Mouse (Mus musculus): ENCODE measurements around the gene Tomm6. TPM values are rescaled to one million over a fixed set of nuclear protein-coding genes. Genes with fewer than 3 reads are reported as not detected.

Gene Tomm6
- polyA plus RNA-seq, 1 experiment from 2014 or later = 486 TPM

DNA sequence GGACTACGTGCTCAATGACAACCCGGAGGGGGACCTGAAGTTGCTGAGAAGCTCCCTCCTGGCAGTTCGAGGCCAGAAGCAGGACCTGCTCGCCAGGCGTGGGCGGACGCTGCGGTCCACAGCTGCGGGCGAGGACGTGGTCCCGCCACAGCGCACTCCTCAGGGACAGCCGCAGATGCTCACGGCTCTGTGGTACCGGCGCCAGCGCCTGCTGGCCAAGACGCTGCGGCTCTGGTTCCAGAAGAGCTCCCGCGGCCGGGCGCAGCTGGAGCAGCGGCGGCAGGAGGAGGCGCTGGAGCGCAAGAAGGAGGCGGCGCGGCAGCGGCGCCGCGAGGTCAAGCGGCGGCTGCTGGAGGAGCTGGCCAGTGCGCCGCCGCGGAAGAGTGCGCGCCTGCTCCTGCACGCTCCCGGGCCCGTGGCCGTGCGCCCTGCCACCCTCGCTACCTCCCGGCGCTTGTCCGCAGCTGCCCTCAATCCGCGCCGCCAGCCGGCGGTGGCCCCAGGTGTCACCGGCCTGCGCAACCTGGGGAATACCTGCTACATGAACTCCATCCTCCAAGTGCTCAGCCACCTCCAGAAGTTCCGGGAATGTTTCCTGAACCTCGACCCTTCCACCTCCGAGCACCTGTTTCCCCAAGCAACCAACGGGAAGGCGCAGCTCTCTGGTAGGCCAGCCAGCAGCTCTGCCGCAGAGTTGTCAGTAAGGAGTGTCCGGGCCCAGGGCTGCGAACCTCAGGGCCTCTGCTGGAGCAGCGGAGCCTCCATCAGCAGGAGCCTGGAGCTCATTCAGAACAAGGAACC lies 15.7 kb downstream of the Tomm6 start:
- H3K27me3 ChIP-seq (replicated peaks; ENCODE audit: control insufficient read depth, insufficient read depth, low read length) = peaks cover 20% of the 10 kb centered on the region
- no peaks in the 10 kb centered on the region for H3K9me3 ChIP-seq (ENCODE audit: control insufficient read depth, low read length)
- DNase-seq (ENCODE audit: low spot score) = peak; percentile 63
- H3K4me1 ChIP-seq (replicated peaks; ENCODE audit: control insufficient read depth, insufficient read depth, low read length) = peaks cover 4% of the 10 kb centered on the region
- H3K9ac ChIP-seq (ENCODE audit: low read depth, low read length) = peak overlapping the region; percentile 35; the same call in 1 of the 2 replicates
- no peaks in the 10 kb centered on the region for H3K36me3 ChIP-seq (ENCODE audit: control insufficient read depth, insufficient read depth, low read length)
- peak; percentile 20; the same call in 1 of the 2 replicates for ATAC-seq (replicated peaks; ENCODE audit: low FRiP score)
- H3K27ac ChIP-seq (ENCODE audit: low read depth, low read length) = no peak overlapping the region
- H3K4me3 ChIP-seq (ENCODE audit: low read depth, low read length) = peak overlapping the region; percentile 48
- WGBS = 10% methylated on average over 62 of the region's 68 CpGs
- H3K4me2 ChIP-seq = peak overlapping the region; percentile 78

DNA sequence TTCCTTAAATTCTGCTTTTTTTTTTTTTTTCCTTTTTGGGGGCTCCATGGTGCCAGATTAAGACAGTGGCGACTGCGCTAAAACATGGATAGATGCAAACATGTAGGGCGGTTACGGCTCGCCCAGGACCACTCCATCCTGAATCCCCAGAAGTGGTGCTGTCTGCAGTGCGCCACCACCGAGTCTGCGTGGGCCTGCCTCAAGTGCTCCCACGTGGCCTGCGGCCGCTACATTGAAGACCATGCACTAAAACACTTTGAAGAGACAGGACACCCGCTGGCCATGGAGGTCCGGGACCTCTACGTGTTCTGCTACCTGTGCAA lies 16.2 kb downstream of the Tomm6 start:
- H3K36me3 ChIP-seq (ENCODE audit: control insufficient read depth, insufficient read depth, low read length) = no peaks in the 10 kb centered on the region
- peak overlapping the region; percentile 78 for H3K4me2 ChIP-seq
- H3K4me3 ChIP-seq (ENCODE audit: low read depth, low read length) = peak overlapping the region; percentile 48
- no peak overlapping the region; the same call in 1 of the 2 replicates for H3K9ac ChIP-seq (ENCODE audit: low read depth, low read length)
- peaks cover 20% of the 10 kb centered on the region for H3K27me3 ChIP-seq (replicated peaks; ENCODE audit: control insufficient read depth, insufficient read depth, low read length)
- H3K27ac ChIP-seq (ENCODE audit: low read depth, low read length) = no peak overlapping the region
- peaks cover 4% of the 10 kb centered on the region for H3K4me1 ChIP-seq (replicated peaks; ENCODE audit: control insufficient read depth, insufficient read depth, low read length)
- 24% methylated on average over 14 of the region's 14 CpGs for WGBS
- H3K9me3 ChIP-seq (ENCODE audit: control insufficient read depth, low read length) = no peaks in the 10 kb centered on the region
- DNase-seq (ENCODE audit: low spot score) (no peak), ATAC-seq (replicated peaks; ENCODE audit: low FRiP score) (0 out of 2 replicates have a peak, but pooled peaks have one; percentile 20)

DNA sequence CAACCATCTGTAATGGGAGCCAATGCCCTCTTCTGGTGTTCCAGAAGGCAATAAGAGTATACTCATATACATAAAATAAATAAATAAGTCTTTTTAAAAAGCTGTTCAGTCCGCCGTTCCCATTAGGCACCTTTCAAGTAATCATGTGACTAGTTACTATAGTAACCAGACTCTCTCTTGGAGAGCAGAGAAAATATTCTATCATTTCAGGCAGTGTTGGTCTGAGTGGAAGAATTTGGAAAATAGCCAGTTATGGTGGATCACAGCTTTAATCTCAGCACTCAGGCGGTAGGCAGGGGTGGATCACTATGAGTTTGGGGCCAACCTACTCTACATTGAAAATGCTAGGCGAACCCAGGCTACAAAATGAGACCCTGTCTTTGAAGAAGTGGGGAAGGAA lies 19.0 kb downstream of the Tomm6 start:
- WGBS = 86% methylated on average over 4 of the region's 4 CpGs
- no peaks in the 10 kb centered on the region for H3K9me3 ChIP-seq (ENCODE audit: control insufficient read depth, low read length)

DNA sequence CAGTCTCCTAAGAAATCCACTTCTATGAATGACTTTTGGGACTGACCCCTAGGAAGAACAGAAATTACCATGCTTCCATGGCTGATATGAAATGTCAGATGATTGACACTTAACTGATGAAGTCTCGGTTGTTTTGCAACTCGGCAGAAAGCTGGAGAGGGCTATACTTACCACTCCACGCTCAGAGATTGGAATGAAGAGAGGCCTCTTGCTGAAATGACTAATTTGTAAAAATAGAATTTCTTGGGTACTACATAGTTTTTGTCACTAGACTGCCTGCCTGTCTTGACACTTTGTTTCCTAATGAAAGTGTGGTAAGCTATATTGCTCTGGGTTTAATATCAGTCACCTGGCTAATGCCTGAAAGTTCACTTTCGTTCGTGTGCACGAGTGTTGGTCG lies 23.7 kb downstream of the Tomm6 start:
- Histone ChIP-seq H3K4me2 (no peak overlapping the region), H3K4me1 (replicated peaks; ENCODE audit: control insufficient read depth, insufficient read depth, low read length) (no peaks in the 10 kb centered on the region), H3K9ac (ENCODE audit: low read depth, low read length) (no peak overlapping the region), H3K27ac (ENCODE audit: low read depth, low read length) (no peak overlapping the region), H3K27me3 (replicated peaks; ENCODE audit: control insufficient read depth, insufficient read depth, low read length) (no peaks in the 10 kb centered on the region), H3K36me3 (ENCODE audit: control insufficient read depth, insufficient read depth, low read length) (no peaks in the 10 kb centered on the region), H3K4me3 (ENCODE audit: low read depth, low read length) (no peak overlapping the region), H3K9me3 (ENCODE audit: control insufficient read depth, low read length) (no peaks in the 10 kb centered on the region)
- WGBS = 81% methylated on average over 7 of the region's 7 CpGs
- ATAC-seq (replicated peaks; ENCODE audit: low FRiP score) (no peak), DNase-seq (ENCODE audit: low spot score) (no peak)

More for the DNA sequence above, 19.0 kb downstream of the Tomm6 start:
- no peaks in the 10 kb centered on the region for H3K36me3 ChIP-seq (ENCODE audit: control insufficient read depth, insufficient read depth, low read length)
- no peak for ATAC-seq (replicated peaks; ENCODE audit: low FRiP score)
- no peak overlapping the region for H3K4me3 ChIP-seq (ENCODE audit: low read depth, low read length)
- H3K27me3 ChIP-seq (replicated peaks; ENCODE audit: control insufficient read depth, insufficient read depth, low read length) = peaks cover 20% of the 10 kb centered on the region
- no peak for DNase-seq (ENCODE audit: low spot score)
- no peak overlapping the region for H3K27ac ChIP-seq (ENCODE audit: low read depth, low read length)
- no peak overlapping the region for H3K4me2 ChIP-seq
- no peak overlapping the region for H3K9ac ChIP-seq (ENCODE audit: low read depth, low read length)
- H3K4me1 ChIP-seq (replicated peaks; ENCODE audit: control insufficient read depth, insufficient read depth, low read length) = peaks cover 4% of the 10 kb centered on the region

DNA sequence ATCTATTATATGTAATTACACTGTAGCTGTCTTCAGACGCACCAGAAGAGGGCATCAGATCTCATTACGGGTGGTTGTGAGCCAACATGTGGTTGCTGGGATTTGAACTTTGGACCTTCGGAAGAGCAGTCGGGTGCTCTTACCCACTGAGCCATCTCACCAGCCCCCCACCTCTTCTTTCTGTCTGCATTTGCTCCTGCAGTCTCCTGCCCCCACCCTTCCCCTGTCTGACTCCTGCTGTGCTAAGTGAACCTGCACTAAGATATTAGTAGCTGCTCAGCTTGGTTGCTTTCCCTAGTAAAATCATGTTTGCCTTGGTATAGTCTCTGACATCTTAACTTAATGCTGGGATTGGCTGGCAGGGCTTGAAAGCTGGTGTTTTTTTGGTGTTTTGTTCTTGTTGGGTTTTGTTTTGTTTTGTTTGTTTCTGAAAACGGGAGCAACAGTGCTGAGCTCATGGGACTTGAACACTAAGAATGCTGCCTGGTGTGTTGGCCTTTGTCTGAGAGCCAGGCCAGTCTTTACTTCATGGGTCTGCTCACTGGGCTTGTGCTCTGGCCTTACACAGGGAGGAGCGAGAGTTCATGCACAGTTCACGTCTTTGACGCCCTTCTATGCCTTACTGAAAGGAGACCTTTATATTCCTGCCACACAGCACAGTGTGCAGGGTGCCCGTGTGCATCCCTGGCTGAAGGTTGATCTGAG lies 25.0 kb downstream of the Tomm6 start:
- DNase-seq (ENCODE audit: low spot score) (no peak), ATAC-seq (replicated peaks; ENCODE audit: low FRiP score) (no peak)
- H3K9me3 ChIP-seq (ENCODE audit: control insufficient read depth, low read length) = no peaks in the 10 kb centered on the region
- H3K36me3 ChIP-seq (ENCODE audit: control insufficient read depth, insufficient read depth, low read length) = no peaks in the 10 kb centered on the region
- no peak overlapping the region for H3K4me3 ChIP-seq (ENCODE audit: low read depth, low read length)
- H3K4me2 ChIP-seq = no peak overlapping the region
- no peaks in the 10 kb centered on the region for H3K27me3 ChIP-seq (replicated peaks; ENCODE audit: control insufficient read depth, insufficient read depth, low read length)
- H3K27ac ChIP-seq (ENCODE audit: low read depth, low read length) = no peak overlapping the region
- H3K4me1 ChIP-seq (replicated peaks; ENCODE audit: control insufficient read depth, insufficient read depth, low read length) = no peaks in the 10 kb centered on the region
- WGBS = 82% methylated on average over 9 of the region's 9 CpGs
- no peak overlapping the region for H3K9ac ChIP-seq (ENCODE audit: low read depth, low read length)

DNA sequence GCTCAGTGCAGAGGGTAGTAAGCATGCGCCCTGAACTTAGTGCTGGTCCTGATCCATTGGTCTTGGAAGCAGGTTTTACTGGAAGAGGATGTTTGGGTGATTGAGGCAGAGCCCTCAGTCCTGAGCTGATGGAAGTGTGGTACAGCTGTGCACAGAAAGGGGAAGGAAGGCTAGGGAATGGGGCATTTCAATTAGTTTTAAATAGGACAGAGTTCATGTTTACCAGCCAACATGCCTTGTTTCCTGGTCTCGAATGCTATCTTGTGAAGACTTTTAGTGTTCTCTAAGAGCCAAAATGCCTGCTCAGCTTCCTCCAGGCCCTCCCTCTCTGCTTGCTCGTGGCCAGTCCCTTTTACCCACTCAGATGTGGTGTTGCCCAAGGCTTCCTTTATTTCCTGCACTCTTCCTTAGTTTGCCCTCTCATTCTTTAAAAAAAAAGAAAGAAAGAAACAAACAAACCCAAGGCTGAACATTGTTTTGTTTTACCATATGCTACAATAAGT lies 29.4 kb downstream of the Tomm6 start:
- Histone ChIP-seq H3K27ac (ENCODE audit: low read depth, low read length) (no peak overlapping the region), H3K36me3 (ENCODE audit: control insufficient read depth, insufficient read depth, low read length) (no peaks in the 10 kb centered on the region), H3K4me3 (ENCODE audit: low read depth, low read length) (no peak overlapping the region), H3K27me3 (replicated peaks; ENCODE audit: control insufficient read depth, insufficient read depth, low read length) (no peaks in the 10 kb centered on the region), H3K4me1 (replicated peaks; ENCODE audit: control insufficient read depth, insufficient read depth, low read length) (no peaks in the 10 kb centered on the region), H3K4me2 (no peak overlapping the region), H3K9me3 (ENCODE audit: control insufficient read depth, low read length) (no peaks in the 10 kb centered on the region), H3K9ac (ENCODE audit: low read depth, low read length) (no peak overlapping the region)
- DNase-seq (ENCODE audit: low spot score) = no peak
- 60% methylated on average over 3 of the region's 3 CpGs for WGBS
- no peak for ATAC-seq (replicated peaks; ENCODE audit: low FRiP score)

DNA sequence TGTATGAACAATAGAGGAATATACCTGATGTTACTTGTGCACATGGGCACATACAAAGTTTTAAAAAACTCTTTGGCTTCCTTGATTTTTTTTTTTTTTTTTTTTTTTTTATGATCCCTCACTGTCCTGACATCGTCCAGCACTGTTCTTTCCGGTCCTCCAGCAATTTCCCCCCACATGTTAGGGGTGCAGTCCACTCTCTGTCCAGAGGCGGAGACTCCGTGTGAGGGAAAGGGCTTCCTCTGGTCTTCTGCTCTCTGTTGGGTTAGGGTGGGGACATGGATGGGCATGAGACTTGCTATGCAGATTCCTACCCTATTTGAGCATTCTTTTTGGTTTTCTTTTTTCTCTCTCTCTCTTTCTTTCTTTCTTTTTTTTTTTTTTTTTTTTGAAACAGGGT lies 30.3 kb downstream of the Tomm6 start:
- Histone ChIP-seq H3K27ac (ENCODE audit: low read depth, low read length) (no peak overlapping the region), H3K4me2 (no peak overlapping the region)

DNA sequence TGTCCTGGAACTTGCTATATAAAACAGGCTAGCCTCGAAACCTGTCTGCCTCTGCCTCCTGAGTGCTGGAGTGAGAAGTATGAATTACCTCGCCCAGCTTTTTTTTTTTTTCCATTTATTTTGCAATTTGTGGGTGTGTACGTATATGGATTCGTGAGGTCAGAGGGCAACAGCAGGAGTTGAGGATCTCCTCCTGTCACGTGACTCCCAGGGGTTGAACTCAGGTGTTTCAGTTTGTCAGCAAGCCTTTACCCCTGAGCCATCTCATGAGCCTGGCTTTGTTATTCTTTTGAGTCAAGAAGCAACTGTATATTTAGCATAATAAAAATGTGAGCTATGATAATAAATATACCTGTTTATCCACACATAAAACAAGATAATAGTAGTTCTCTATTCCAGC lies 32.5 kb downstream of the Tomm6 start:
- WGBS = 83% methylated on average over 5 of the region's 5 CpGs

More for the DNA sequence above, 30.3 kb downstream of the Tomm6 start:
- Histone ChIP-seq H3K4me1 (replicated peaks; ENCODE audit: control insufficient read depth, insufficient read depth, low read length) (no peaks in the 10 kb centered on the region), H3K36me3 (ENCODE audit: control insufficient read depth, insufficient read depth, low read length) (no peaks in the 10 kb centered on the region), H3K27me3 (replicated peaks; ENCODE audit: control insufficient read depth, insufficient read depth, low read length) (no peaks in the 10 kb centered on the region), H3K4me3 (ENCODE audit: low read depth, low read length) (no peak overlapping the region), H3K9ac (ENCODE audit: low read depth, low read length) (no peak overlapping the region), H3K9me3 (ENCODE audit: control insufficient read depth, low read length) (no peaks in the 10 kb centered on the region)
- DNase-seq (ENCODE audit: low spot score) (no peak), ATAC-seq (replicated peaks; ENCODE audit: low FRiP score) (no peak)
- 80% methylated on average over 4 of the region's 4 CpGs for WGBS

More for the DNA sequence above, 32.5 kb downstream of the Tomm6 start:
- Histone ChIP-seq H3K4me2 (no peak overlapping the region), H3K27me3 (replicated peaks; ENCODE audit: control insufficient read depth, insufficient read depth, low read length) (no peaks in the 10 kb centered on the region), H3K4me3 (ENCODE audit: low read depth, low read length) (no peak overlapping the region), H3K9ac (ENCODE audit: low read depth, low read length) (no peak overlapping the region), H3K36me3 (ENCODE audit: control insufficient read depth, insufficient read depth, low read length) (no peaks in the 10 kb centered on the region), H3K9me3 (ENCODE audit: control insufficient read depth, low read length) (no peaks in the 10 kb centered on the region), H3K4me1 (replicated peaks; ENCODE audit: control insufficient read depth, insufficient read depth, low read length) (no peaks in the 10 kb centered on the region), H3K27ac (ENCODE audit: low read depth, low read length) (no peak overlapping the region)
- DNase-seq (ENCODE audit: low spot score) = no peak
- ATAC-seq (replicated peaks; ENCODE audit: low FRiP score) = no peak
